In genomic region chr7:69585716-69586115, GRCm38 (mm10) we compare ENCODE assay signal across 17 mouse cellular contexts.
A peak's percentile ranks its signal among the peaks of the same experiment; 100 is the strongest.
DNase-seq lines count a peak whose midpoint lies in the region; ATAC-seq lines count a peak whose summit lies in the region.
"Had no signal": no experiment of that assay in that cellular context is flagged by ENCODE, and none has a peak within 500 bp of the region (broad histone marks: within the 10 kb centered on the region; RNA-seq: fewer than 3 reads in every experiment).

No protein-coding gene starts in this region.

- no peak overlapping the region for H3K4me2 ChIP-seq in embryonic facial prominence, embryonic 11.5 days (ENCODE audit: low read depth, low read length)
- no peak overlapping the region for H3K4me2 ChIP-seq in neural tube, embryonic 11.5 days (ENCODE audit: low read depth)
- H3K4me2 ChIP-seq: heart, embryonic 13.5 days had no signal

- ATAC-seq in embryonic facial prominence, embryonic 11.5 days (replicated peaks; ENCODE audit: insufficient number of reproducible peaks, low FRiP score, low TSS enrichment, low read depth), result 0 out of 2 replicates have a peak, but pooled peaks have one; percentile 6
- no peak for ATAC-seq in neural tube, embryonic 11.5 days (ENCODE audit: insufficient read depth, low FRiP score, low TSS enrichment)
- ATAC-seq: intestine, embryonic 16.5 days had no signal

- H3K36me3 ChIP-seq in embryonic facial prominence, embryonic 11.5 days (replicated peaks; ENCODE audit: control insufficient read depth, insufficient read depth, low read depth, low read length), result no peaks in the 10 kb centered on the region
- H3K36me3 ChIP-seq in embryonic facial prominence, embryonic 10.5 days (replicated peaks), result no peaks in the 10 kb centered on the region
- no peaks in the 10 kb centered on the region for H3K36me3 ChIP-seq in neural tube, embryonic 11.5 days (ENCODE audit: control insufficient read depth, insufficient read depth, low read length)
- H3K36me3 ChIP-seq: heart, embryonic 13.5 days had no signal

- H3K4me1 ChIP-seq in embryonic facial prominence, embryonic 11.5 days (ENCODE audit: control insufficient read depth, insufficient read depth, low read length), result no peaks in the 10 kb centered on the region
- H3K4me1 ChIP-seq in embryonic facial prominence, embryonic 10.5 days, result peaks cover 19% of the 10 kb centered on the region
- no peaks in the 10 kb centered on the region for H3K4me1 ChIP-seq in neural tube, embryonic 11.5 days (ENCODE audit: control insufficient read depth, insufficient read depth, low read length)
- H3K4me1 ChIP-seq: heart, embryonic 13.5 days had no signal

- no peaks in the 10 kb centered on the region for H3K9me3 ChIP-seq in embryonic facial prominence, embryonic 11.5 days (replicated peaks; ENCODE audit: control insufficient read depth, low read length)
- no peaks in the 10 kb centered on the region for H3K9me3 ChIP-seq in embryonic facial prominence, embryonic 10.5 days
- no peaks in the 10 kb centered on the region for H3K9me3 ChIP-seq in neural tube, embryonic 11.5 days (ENCODE audit: control insufficient read depth, low read length)
- H3K9me3 ChIP-seq: heart, embryonic 13.5 days had no signal

- WGBS in embryonic facial prominence, embryonic 11.5 days, result 41% methylated on average over 6 of the region's 6 CpGs
- 47% methylated on average over 6 of the region's 6 CpGs for WGBS in embryonic facial prominence, embryonic 10.5 days
- WGBS in neural tube, embryonic 11.5 days, result 45% methylated on average over 6 of the region's 6 CpGs

- DNase-seq in embryonic facial prominence, embryonic 11.5 days (ENCODE audit: low spot score), result no peak
- no peak for DNase-seq in embryonic facial prominence, embryonic 10.5 days (ENCODE audit: low spot score)
- DNase-seq in kidney, adult 9 months, result peak; percentile 17
- no peak for DNase-seq in kidney, adult 18-20 months
- peak; percentile 12 for DNase-seq in neural tube, embryonic 11.5 days (ENCODE audit: low spot score)
- DNase-seq in neural tube, embryonic 10.5 days (ENCODE audit: extremely low spot score, low spot score), result no peak
- no peak for DNase-seq in adrenal gland, postnatal 10 days
- no peak for DNase-seq in adrenal gland, postnatal 4 days (ENCODE audit: low spot score in 2 of 2)
- DNase-seq: cerebellum, adult 18-20 months; right cerebral cortex, postnatal 14 days; thymus, postnatal 25 days had no signal

- H3K4me3 ChIP-seq in embryonic facial prominence, embryonic 11.5 days (ENCODE audit: low read depth, low read length), result no peak overlapping the region
- H3K4me3 ChIP-seq in embryonic facial prominence, embryonic 10.5 days, result no peak overlapping the region
- H3K4me3 ChIP-seq in neural tube, embryonic 11.5 days (ENCODE audit: low read depth, low read length), result no peak overlapping the region
- H3K4me3 ChIP-seq: heart, embryonic 13.5 days; left cerebral cortex, adult 2 months; myocyte had no signal

- no peak overlapping the region for H3K9ac ChIP-seq in embryonic facial prominence, embryonic 11.5 days (replicated peaks; ENCODE audit: low read length)
- no peak overlapping the region for H3K9ac ChIP-seq in neural tube, embryonic 11.5 days (ENCODE audit: low read length)
- H3K9ac ChIP-seq: heart, embryonic 13.5 days had no signal

- no peak overlapping the region for H3K27ac ChIP-seq in embryonic facial prominence, embryonic 11.5 days (replicated peaks; ENCODE audit: low read depth, low read length)
- no peak overlapping the region for H3K27ac ChIP-seq in embryonic facial prominence, embryonic 10.5 days (replicated peaks)
- H3K27ac ChIP-seq in neural tube, embryonic 11.5 days (ENCODE audit: low read depth, low read length), result no peak overlapping the region
- H3K27ac ChIP-seq: heart, embryonic 13.5 days; left cerebral cortex, adult 2 months; macrophage had no signal

- H3K27me3 ChIP-seq in embryonic facial prominence, embryonic 11.5 days (ENCODE audit: control insufficient read depth, insufficient read depth, low read length), result no peaks in the 10 kb centered on the region
- H3K27me3 ChIP-seq in embryonic facial prominence, embryonic 10.5 days (replicated peaks; ENCODE audit: low read depth, poor library complexity, severe bottlenecking), result peaks cover 3% of the 10 kb centered on the region; the same call in 1 of the 2 replicates
- no peaks in the 10 kb centered on the region for H3K27me3 ChIP-seq in neural tube, embryonic 11.5 days (ENCODE audit: control insufficient read depth, insufficient read depth, low read length)
- H3K27me3 ChIP-seq: CH12.LX; heart, embryonic 13.5 days had no signal

Comparison
In these comparisons a context has a peak if more than half of its experiments do, and no peak if none do; other contexts are left out.
1. DNase-seq: peak in kidney, adult 9 months (single experiment) and neural tube, embryonic 11.5 days (single experiment); none in embryonic facial prominence, embryonic 11.5 days (single experiment), embryonic facial prominence, embryonic 10.5 days (single experiment), kidney, adult 18-20 months (single experiment), neural tube, embryonic 10.5 days (single experiment), adrenal gland, postnatal 10 days (single experiment) and adrenal gland, postnatal 4 days (0 of 2).